Comparison of ENCODE assay signal across 9 mouse cellular contexts in genomic region chr9:108508776-108509175, GRCm38 (mm10). TPM values are rescaled to one million over a fixed set of nuclear protein-coding genes. Genes with fewer than 3 reads are reported as not detected.
A peak's percentile ranks its signal among the peaks of the same experiment; 100 is the strongest.
DNase-seq lines count a peak whose midpoint lies in the region; TF ChIP-seq lines count a peak whose summit lies in the region.
"Had no signal": no experiment of that assay in that cellular context is flagged by ENCODE, and none has a peak within 500 bp of the region (broad histone marks: within the 10 kb centered on the region; RNA-seq: fewer than 3 reads in every experiment).

No protein-coding gene starts in this region.

- H3K79me2 ChIP-seq in heart, adult 2 months (replicated peaks; ENCODE audit: control insufficient read depth, insufficient read depth, low read length), result no peaks in the 10 kb centered on the region

- no peak for TF ChIP-seq CTCF in heart, adult 2 months (IDR thresholded peaks at IDR 0.05)

- no peaks in the 10 kb centered on the region for H3K36me3 ChIP-seq in heart, adult 2 months (ENCODE audit: control insufficient read depth, insufficient read depth, low read length)
- H3K36me3 ChIP-seq in ES-E14 (ENCODE audit: control insufficient read depth, insufficient read depth, low read length, poor library complexity, severe bottlenecking), result peaks cover 35% of the 10 kb centered on the region
- peaks cover 48% of the 10 kb centered on the region for H3K36me3 ChIP-seq in hindbrain, embryonic 10.5 days
- peaks cover 47% of the 10 kb centered on the region for H3K36me3 ChIP-seq in midbrain, embryonic 10.5 days

- peaks cover 2% of the 10 kb centered on the region for H3K4me1 ChIP-seq in heart, adult 2 months (ENCODE audit: control insufficient read depth, insufficient read depth, low read length)
- H3K4me1 ChIP-seq in ES-E14 (ENCODE audit: control insufficient read depth in 2 of 2, insufficient read depth in 2 of 2, low read length in 2 of 2, poor library complexity in 1 of 2), result no peaks in the 10 kb centered on the region
- peaks cover 22% of the 10 kb centered on the region for H3K4me1 ChIP-seq in hindbrain, embryonic 10.5 days (replicated peaks)
- peaks cover 21% of the 10 kb centered on the region for H3K4me1 ChIP-seq in midbrain, embryonic 10.5 days

- DNase-seq in heart, adult 2 months, result no peak
- no peak for DNase-seq in heart, postnatal 36 days
- no peak for DNase-seq in ES-E14 (ENCODE audit: low read depth, low spot score)
- DNase-seq in hindbrain, embryonic 10.5 days (ENCODE audit: low spot score), result no peak
- DNase-seq in midbrain, embryonic 10.5 days (ENCODE audit: low spot score), result no peak
- DNase-seq in embryo, embryonic 10.5 days (ENCODE audit: low spot score), result no peak
- no peak for DNase-seq in kidney, adult 11 months
- no peak for DNase-seq in gastrocnemius, postnatal 10 days
- DNase-seq: cerebellum, adult 11 months had no signal

- H3K27me3 ChIP-seq in heart, adult 2 months (ENCODE audit: control insufficient read depth, insufficient read depth, low read length), result no peaks in the 10 kb centered on the region
- H3K27me3 ChIP-seq in hindbrain, embryonic 10.5 days (ENCODE audit: insufficient read depth, poor library complexity, severe bottlenecking), result no peaks in the 10 kb centered on the region
- no peaks in the 10 kb centered on the region for H3K27me3 ChIP-seq in midbrain, embryonic 10.5 days (ENCODE audit: low read depth, poor library complexity, severe bottlenecking)

- intact Hi-C loops in heart, adult 2 months (cut with DNase I), result loop anchor here (1.0 kb wide), 1 partner anchor 8 kb away; the partner anchor contains the start of gene Qrich1
- intact Hi-C loops in heart, postnatal 36 days (cut with DNase I), result no loop called here

- in situ Hi-C loops in ES-E14 (cut with MboI; ENCODE audit: low sequenced_read_pairs in 2 of 2, unreplicated experiment in 2 of 2), result no loop called here

- H3K9me3 ChIP-seq in ES-E14 (ENCODE audit: control insufficient read depth, insufficient read depth, low read depth, low read length), result no peaks in the 10 kb centered on the region
- H3K9me3 ChIP-seq in hindbrain, embryonic 10.5 days, result no peaks in the 10 kb centered on the region
- H3K9me3 ChIP-seq in midbrain, embryonic 10.5 days (replicated peaks), result no peaks in the 10 kb centered on the region

- H3K27ac ChIP-seq in heart, adult 2 months, result no peak overlapping the region; the same call in 1 of the 2 replicates
- H3K27ac ChIP-seq in ES-E14 (ENCODE audit: insufficient read depth, low read depth, low read length, poor library complexity, severe bottlenecking), result no peak overlapping the region
- H3K27ac ChIP-seq in hindbrain, embryonic 10.5 days, result no peak overlapping the region
- H3K27ac ChIP-seq in midbrain, embryonic 10.5 days (replicated peaks), result peak overlapping the region; percentile 88; the same call in 1 of the 2 replicates

- no peak for TF ChIP-seq POLR2A in heart, adult 2 months (IDR thresholded peaks at IDR 0.05; ENCODE audit: insufficient read depth, low read depth, low read length)

- WGBS in heart, adult 2 months, result 83% methylated on average over 7 of the region's 7 CpGs
- 91% methylated on average over 7 of the region's 7 CpGs for WGBS in hindbrain, embryonic 10.5 days
- 89% methylated on average over 7 of the region's 7 CpGs for WGBS in midbrain, embryonic 10.5 days

- H3K4me3 ChIP-seq in heart, adult 2 months, result peak overlapping the region; percentile 97; the same call in 1 of the 2 replicates
- peak overlapping the region; percentile 88 to 90 for H3K4me3 ChIP-seq in ES-E14 (ENCODE audit: insufficient read depth in 1 of 2, low read depth in 1 of 2, low read length in 2 of 2, poor library complexity in 1 of 2, severe bottlenecking in 1 of 2)
- peak overlapping the region; percentile 89 for H3K4me3 ChIP-seq in hindbrain, embryonic 10.5 days
- peak overlapping the region; percentile 89 for H3K4me3 ChIP-seq in midbrain, embryonic 10.5 days

- H3K9ac ChIP-seq in heart, adult 2 months (ENCODE audit: low read depth, low read length), result no peak overlapping the region
- peak overlapping the region; percentile 90; the same call in 1 of the 2 replicates for H3K9ac ChIP-seq in ES-E14 (ENCODE audit: insufficient read depth, low read depth, low read length, poor library complexity, severe bottlenecking)

- TF ChIP-seq EP300 in heart, adult 2 months (IDR thresholded peaks at IDR 0.05; ENCODE audit: insufficient read depth, low read depth, low read length), result no peak

TF ChIP-seq in ES-E14, 5 proteins besides CTCF, POLR2A, EP300 and RAD21:
- TF ChIP-seq HCFC1 (IDR thresholded peaks at IDR 0.05; ENCODE audit: borderline replicate concordance, insufficient read depth, low read length) (no peak), ZNF384 (IDR thresholded peaks at IDR 0.05; ENCODE audit: low read depth, low read length) (no peak), CHD2 (IDR thresholded peaks at IDR 0.05; ENCODE audit: low read depth, low read length) (no peak), ZC3H11A (IDR thresholded peaks at IDR 0.05; ENCODE audit: borderline replicate concordance, low read depth, low read length) (no peak), MAFK (IDR thresholded peaks at IDR 0.05; ENCODE audit: insufficient read depth, low read depth, low read length) (no peak)
TF ChIP-seq in ES-E14: peak in this region for 0.

RNA-seq across cellular contexts. Expression of gene Qars, which starts 1.3 kb away (rescaled TPM):
- 10 to 100 TPM; 68.4 to 76.3 TPM for total RNA-seq in heart, adult 2 months (2021)
- polyA plus RNA-seq in heart, adult 2 months (2012; rRNA removed), result 108 and 173 TPM in 2 replicates
- 10 to 100 TPM; 78.8 to 82.3 TPM for total RNA-seq in heart, postnatal 36 days (2021)
- total RNA-seq in ES-E14 (2012; rRNA removed), result 393 and 450 TPM in 2 replicates
- 103 and 112 TPM in 2 replicates for polyA plus RNA-seq in hindbrain, embryonic 10.5 days (2016; fragmentation: Nextera tagmentation; extraction: Ambion mirVana)
- polyA plus RNA-seq in midbrain, embryonic 10.5 days (2016; fragmentation: Nextera tagmentation; extraction: Ambion mirVana), result 112 and 115 TPM in 2 replicates
- total RNA-seq in gastrocnemius, postnatal 10 days (2021), result 10 to 100 TPM; 77.2 to 78.3 TPM

RNA-seq across cellular contexts. Expression of gene Qrich1, which starts 7.8 kb away (rescaled TPM):
- 10 to 100 TPM; 57.8 to 64.2 TPM for total RNA-seq in heart, adult 2 months (2021)
- 55.6 and 70.1 TPM in 2 replicates for polyA plus RNA-seq in heart, adult 2 months (2012; rRNA removed)
- 10 to 100 TPM; 60.4 to 60.5 TPM for total RNA-seq in heart, postnatal 36 days (2021)
- total RNA-seq in ES-E14 (2012; rRNA removed), result 145 and 152 TPM in 2 replicates
- polyA plus RNA-seq in hindbrain, embryonic 10.5 days (2016; fragmentation: Nextera tagmentation; extraction: Ambion mirVana), result 153 and 168 TPM in 2 replicates
- polyA plus RNA-seq in midbrain, embryonic 10.5 days (2016; fragmentation: Nextera tagmentation; extraction: Ambion mirVana), result 150 and 171 TPM in 2 replicates
- 10 to 100 TPM; 67.6 to 81.9 TPM for total RNA-seq in gastrocnemius, postnatal 10 days (2021)

RNA-seq across cellular contexts. Expression of gene Usp19, which starts 18.4 kb away (rescaled TPM):
- 10 to 100 TPM; 83.2 to 91.9 TPM for total RNA-seq in heart, adult 2 months (2021)
- polyA plus RNA-seq in heart, adult 2 months (2012; rRNA removed), result 110 and 147 TPM in 2 replicates
- total RNA-seq in heart, postnatal 36 days (2021), result 100 to 1,000 TPM in 1 of 2 experiments, 10 to 100 TPM in 1; 99.1 to 105 TPM
- total RNA-seq in ES-E14 (2012; rRNA removed), result 92.1 and 126 TPM in 2 replicates
- polyA plus RNA-seq in hindbrain, embryonic 10.5 days (2016; fragmentation: Nextera tagmentation; extraction: Ambion mirVana), result 86.5 and 87.8 TPM in 2 replicates
- polyA plus RNA-seq in midbrain, embryonic 10.5 days (2016; fragmentation: Nextera tagmentation; extraction: Ambion mirVana), result 79.4 and 91.6 TPM in 2 replicates
- 100 to 1,000 TPM in 1 of 2 experiments, 10 to 100 TPM in 1; 91.5 to 109 TPM for total RNA-seq in gastrocnemius, postnatal 10 days (2021)

RNA-seq across cellular contexts. Expression of gene Lamb2, which starts 29.2 kb away (rescaled TPM):
- 100 to 1,000 TPM; 326 to 360 TPM for total RNA-seq in heart, adult 2 months (2021)
- 272 and 392 TPM in 2 replicates for polyA plus RNA-seq in heart, adult 2 months (2012; rRNA removed)
- 100 to 1,000 TPM; 344 to 366 TPM for total RNA-seq in heart, postnatal 36 days (2021)
- 50.6 and 54.5 TPM in 2 replicates for total RNA-seq in ES-E14 (2012; rRNA removed)
- polyA plus RNA-seq in hindbrain, embryonic 10.5 days (2016; fragmentation: Nextera tagmentation; extraction: Ambion mirVana), result 40.8 and 41.0 TPM in 2 replicates
- 42.7 and 46.2 TPM in 2 replicates for polyA plus RNA-seq in midbrain, embryonic 10.5 days (2016; fragmentation: Nextera tagmentation; extraction: Ambion mirVana)
- 100 to 1,000 TPM; 156 to 169 TPM for total RNA-seq in gastrocnemius, postnatal 10 days (2021)

RNA-seq across cellular contexts. Expression of gene Klhdc8b, which starts 47.4 kb away (rescaled TPM):
- 1 to 10 TPM; 4.9 to 5.8 TPM for total RNA-seq in heart, adult 2 months (2021)
- 21.5 and 26.6 TPM in 2 replicates for polyA plus RNA-seq in heart, adult 2 months (2012; rRNA removed)
- total RNA-seq in heart, postnatal 36 days (2021), result 1 to 10 TPM; 6.8 to 8.9 TPM
- 6.6 and 6.7 TPM in 2 replicates for total RNA-seq in ES-E14 (2012; rRNA removed)
- polyA plus RNA-seq in hindbrain, embryonic 10.5 days (2016; fragmentation: Nextera tagmentation; extraction: Ambion mirVana), result 29.5 and 41.3 TPM in 2 replicates
- 43.1 and 52.1 TPM in 2 replicates for polyA plus RNA-seq in midbrain, embryonic 10.5 days (2016; fragmentation: Nextera tagmentation; extraction: Ambion mirVana)
- 1 to 10 TPM; 8.0 to 8.8 TPM for total RNA-seq in gastrocnemius, postnatal 10 days (2021)
